In genomic region chr10:39542535-39543257, GRCm38 (mm10) we compare ENCODE assay signal across 8 mouse cellular contexts.
DNase-seq lines count a peak whose midpoint lies in the region; ATAC-seq lines count a peak whose summit lies in the region.

No protein-coding gene starts in this region.

- H3K4me2 ChIP-seq in neural tube, embryonic 12.5 days (replicated peaks): no peak overlapping the region

- no peak for ATAC-seq in neural tube, embryonic 12.5 days (ENCODE audit: low FRiP score, low read depth)

- no peaks in the 10 kb centered on the region for H3K27me3 ChIP-seq in hindbrain, embryonic 10.5 days (ENCODE audit: insufficient read depth, poor library complexity, severe bottlenecking)
- H3K27me3 ChIP-seq in neural tube, embryonic 12.5 days (replicated peaks): no peaks in the 10 kb centered on the region

- peak; percentile 28 for DNase-seq in cerebellum, adult 11-12 months
- no peak for DNase-seq in cerebellum, adult 9-10 months
- DNase-seq in right cerebral cortex, postnatal 10 days (ENCODE audit: low spot score in 2 of 2): peak; percentile 48 to 62
- no peak for DNase-seq in right cerebral cortex, postnatal 14 days
- DNase-seq in hindbrain, embryonic 10.5 days (ENCODE audit: low spot score): no peak
- no peak for DNase-seq in embryo, embryonic 9.5 days (ENCODE audit: extremely low spot score)
- no peak for DNase-seq in retina, embryonic 14.5 days (ENCODE audit: low spot score)

- WGBS in hindbrain, embryonic 10.5 days: 80% methylated on average over 15 of the region's 15 CpGs
- 75% methylated on average over 15 of the region's 15 CpGs for WGBS in neural tube, embryonic 12.5 days

- H3K9ac ChIP-seq in neural tube, embryonic 12.5 days: peak overlapping the region; percentile 56; the same call in 1 of the 2 replicates

- no peaks in the 10 kb centered on the region for H3K9me3 ChIP-seq in hindbrain, embryonic 10.5 days
- H3K9me3 ChIP-seq in neural tube, embryonic 12.5 days: no peaks in the 10 kb centered on the region

- no peak overlapping the region for H3K4me3 ChIP-seq in hindbrain, embryonic 10.5 days
- no peak overlapping the region for H3K4me3 ChIP-seq in neural tube, embryonic 12.5 days

- H3K27ac ChIP-seq in hindbrain, embryonic 10.5 days: peak overlapping the region; percentile 95
- peak overlapping the region; percentile 99 for H3K27ac ChIP-seq in neural tube, embryonic 12.5 days

- peaks cover 80% of the 10 kb centered on the region for H3K4me1 ChIP-seq in hindbrain, embryonic 10.5 days (replicated peaks)
- peaks cover 59% of the 10 kb centered on the region for H3K4me1 ChIP-seq in neural tube, embryonic 12.5 days

- H3K36me3 ChIP-seq in hindbrain, embryonic 10.5 days: peaks cover 44% of the 10 kb centered on the region
- peaks cover 24% of the 10 kb centered on the region; the same call in 1 of the 2 replicates for H3K36me3 ChIP-seq in neural tube, embryonic 12.5 days

Comparison
In these comparisons a context has a peak if more than half of its experiments do, and no peak if none do; other contexts are left out.
1. DNase-seq: peak in cerebellum, adult 11-12 months (single experiment) and right cerebral cortex, postnatal 10 days (2 of 2); none in cerebellum, adult 9-10 months (single experiment), right cerebral cortex, postnatal 14 days (single experiment), hindbrain, embryonic 10.5 days (single experiment), embryo, embryonic 9.5 days (single experiment) and retina, embryonic 14.5 days (single experiment).